Mouse (Mus musculus) thymus, postnatal 14 days (tissue): ENCODE results near the gene Obox2.
"Not testable (repeated sequence)": the region's sequence is repeated elsewhere in the genome, so short reads cannot be mapped to it uniquely, and the experiment has no call there.

ENCODE experiments used
- DNase-seq: peaks from one replicate; pipeline ENCODE4 v3.0.0; 2021

Obox2 gene

GRCm38 (mm10) chr7:15388421-15388998 is at the start of gene Obox2, which contains the start of gene Obox1:
TSS of gene Obox2 (plus strand) at chr7:15388721.
TSS of gene Obox1 (plus strand) at chr7:15388948.
- not testable (repeated sequence) for DNase-seq

- not testable (repeated sequence) for DNase-seq
Measured at GRCm38 (mm10) chr7:15399147-15399874, 10.8 kb downstream of the Obox2 start.

GRCm38 (mm10) chr7:15406816-15407215 is 18.3 kb downstream of the Obox2 start:
- DNase-seq, result not testable (repeated sequence)

GRCm38 (mm10) chr7:15418046-15418445 is 29.5 kb downstream of the Obox2 start:
- DNase-seq, result not testable (repeated sequence)

- DNase-seq, result not testable (repeated sequence)
Measured at GRCm38 (mm10) chr7:15425537-15425936, 37.0 kb downstream of the Obox2 start.
